Mouse (Mus musculus): ENCODE results near the gene Krt31.

DNA sequence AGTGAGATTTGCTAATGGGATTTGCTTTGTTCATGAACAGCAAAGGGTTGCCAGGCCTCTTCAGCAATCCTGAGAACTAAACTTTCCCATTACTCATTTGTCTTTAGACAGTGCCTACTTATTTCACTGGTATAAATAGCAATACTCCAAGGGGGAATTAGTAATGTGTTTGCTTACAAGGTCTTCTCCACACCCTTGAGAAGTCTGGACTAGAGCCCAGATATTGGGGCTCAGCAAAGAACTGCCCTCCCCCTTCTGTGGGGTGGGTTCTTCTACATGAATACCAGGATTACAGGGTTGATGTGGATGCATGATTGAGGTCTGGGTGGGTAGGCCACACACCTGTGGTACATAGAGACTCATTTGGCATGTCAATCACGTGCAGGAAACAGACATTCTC lies 23.5 kb upstream of the Krt31 start:
- TF ChIP-seq CTCF (IDR thresholded peaks at IDR 0.05; ENCODE audit: extremely low read depth, insufficient read length, insufficient replicate concordance, low read depth, low read length) (no peak), POLR2A (IDR thresholded peaks at IDR 0.05; ENCODE audit: low read depth, low read length) (no peak)
